ENCODE assay signal across 20 mouse cellular contexts in the genomic region with DNA sequence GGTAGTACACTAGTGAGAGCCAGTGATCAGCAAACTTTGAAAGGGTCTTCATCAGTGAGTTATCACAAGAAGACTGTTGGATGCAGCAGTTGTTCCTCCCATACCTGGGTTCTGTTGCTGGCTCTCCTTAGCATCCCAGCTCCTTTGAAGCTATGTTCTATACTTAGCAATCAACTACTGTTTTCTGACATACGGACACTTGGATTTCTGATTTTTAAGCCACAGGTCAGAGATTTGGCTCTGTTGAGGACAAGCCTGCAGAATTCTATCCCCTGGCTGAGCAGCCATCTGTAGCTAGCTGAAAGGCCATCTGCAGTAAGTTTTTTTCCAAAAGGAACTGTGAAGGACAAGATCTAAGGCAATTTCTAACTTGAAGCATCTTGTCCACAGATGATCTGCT. TPM values are rescaled to one million over a fixed set of nuclear protein-coding genes. Genes with fewer than 3 reads are reported as not detected.
DNase-seq lines count a peak whose midpoint lies in the region; ATAC-seq lines count a peak whose summit lies in the region.
"Had no signal": no experiment of that assay in that cellular context is flagged by ENCODE, and none has a peak within 500 bp of the region (broad histone marks: within the 10 kb centered on the region; RNA-seq: fewer than 3 reads in every experiment).

No protein-coding gene starts in this region.

- WGBS in forebrain, embryonic 14.5 days, result 92% methylated on average over 1 of the region's 1 CpGs

- H3K4me3 ChIP-seq in forebrain, embryonic 14.5 days (ENCODE audit: low read depth, low read length), result no peak overlapping the region
- H3K4me3 ChIP-seq: embryonic facial prominence, embryonic 10.5 days; forebrain, embryonic 15.5 days; heart, adult 2 months; heart, embryonic 15.5 days; intestine, embryonic 15.5 days had no signal

- intact Hi-C loops in left cerebral cortex, postnatal 4 days (cut with DNase I), result no loop called here

- H3K27me3 ChIP-seq in forebrain, embryonic 14.5 days (replicated peaks; ENCODE audit: control insufficient read depth, insufficient read depth, low read length), result no peaks in the 10 kb centered on the region
- H3K27me3 ChIP-seq: forebrain, embryonic 15.5 days; heart, embryonic 15.5 days; intestine, embryonic 15.5 days; Patski had no signal

- no peaks in the 10 kb centered on the region for H3K9me3 ChIP-seq in forebrain, embryonic 14.5 days (replicated peaks; ENCODE audit: control insufficient read depth, low read length)
- H3K9me3 ChIP-seq: embryonic facial prominence, embryonic 10.5 days; forebrain, embryonic 15.5 days; heart, embryonic 15.5 days; intestine, embryonic 15.5 days had no signal

- no peak overlapping the region for H3K4me2 ChIP-seq in forebrain, embryonic 14.5 days (ENCODE audit: low read length)
- H3K4me2 ChIP-seq: forebrain, embryonic 15.5 days; heart, embryonic 11.5 days; heart, embryonic 15.5 days; hindbrain, embryonic 14.5 days; intestine, embryonic 15.5 days had no signal

- H3K9ac ChIP-seq in forebrain, embryonic 14.5 days (ENCODE audit: low read length), result no peak overlapping the region
- H3K9ac ChIP-seq: forebrain, embryonic 15.5 days; heart, embryonic 15.5 days; hindbrain, embryonic 14.5 days; intestine, embryonic 15.5 days had no signal

- peak; percentile 1 for DNase-seq in left cerebral cortex, postnatal 4 days
- DNase-seq in left cerebral cortex, adult 18-20 months (ENCODE audit: low spot score in 2 of 2), result no peak
- DNase-seq in cerebellum, adult 8-10 months, result peak; percentile 67
- peak; percentile 47 to 75 for DNase-seq in cerebellum, postnatal 14 days
- no peak for DNase-seq in layer of hippocampus, adult 18-20 months (ENCODE audit: low spot score in 2 of 2)
- no peak for DNase-seq in forebrain, embryonic 14.5 days (ENCODE audit: low spot score)
- DNase-seq in thymus, postnatal 10 days (ENCODE audit: low spot score in 2 of 2), result no peak
- DNase-seq: adrenal gland, postnatal 14 days; gastrocnemius, postnatal 10 days; heart, adult 2 months; heart, postnatal 14 days; kidney, adult 18-20 months had no signal

- ATAC-seq in forebrain, embryonic 14.5 days, result no peak
- ATAC-seq: activated CD4-positive, CD25-positive, alpha-beta regulatory T cell, adult 4 months; forebrain, embryonic 15.5 days; intestine, embryonic 15.5 days; Patski had no signal

- no peak overlapping the region for H3K27ac ChIP-seq in forebrain, embryonic 14.5 days (ENCODE audit: low read depth, low read length)
- H3K27ac ChIP-seq: embryonic facial prominence, embryonic 10.5 days; forebrain, embryonic 15.5 days; heart, adult 2 months; heart, embryonic 15.5 days; hindbrain, embryonic 14.5 days; intestine, embryonic 15.5 days had no signal

- H3K4me1 ChIP-seq in forebrain, embryonic 14.5 days (ENCODE audit: control insufficient read depth, insufficient read depth, low read length), result no peaks in the 10 kb centered on the region
- H3K4me1 ChIP-seq: embryonic facial prominence, embryonic 10.5 days; forebrain, embryonic 15.5 days; intestine, embryonic 15.5 days had no signal

- no peaks in the 10 kb centered on the region for H3K36me3 ChIP-seq in forebrain, embryonic 14.5 days (ENCODE audit: control insufficient read depth, insufficient read depth, low read length)
- H3K36me3 ChIP-seq: embryonic facial prominence, embryonic 10.5 days; forebrain, embryonic 15.5 days; heart, embryonic 15.5 days; intestine, embryonic 15.5 days had no signal

RNA-seq across cellular contexts. Expression of a gene that starts 32.9 kb away (rescaled TPM):
- total RNA-seq in left cerebral cortex, postnatal 4 days (2021), result 10 to 100 TPM; 14.0 to 15.5 TPM
- total RNA-seq in left cerebral cortex, adult 18-20 months (2021), result 10 to 100 TPM; 18.8 to 20.7 TPM
- total RNA-seq in layer of hippocampus, adult 18-20 months (2021), result 10 to 100 TPM; 20.9 to 21.8 TPM
- 16.4 and 20.4 TPM in 2 replicates for polyA plus RNA-seq in forebrain, embryonic 14.5 days (2014; fragmentation: Nextera tagmentation; extraction: Ambion mirVana)

RNA-seq across cellular contexts. Expression of a gene that starts 57.6 kb away (rescaled TPM):
- total RNA-seq in left cerebral cortex, postnatal 4 days (2021), result 10 to 100 TPM; 31.0 to 31.2 TPM
- total RNA-seq in left cerebral cortex, adult 18-20 months (2021), result 10 to 100 TPM; 19.3 to 19.7 TPM
- total RNA-seq in layer of hippocampus, adult 18-20 months (2021), result 10 to 100 TPM; 15.7 to 15.9 TPM
- polyA plus RNA-seq in forebrain, embryonic 14.5 days (2014; fragmentation: Nextera tagmentation; extraction: Ambion mirVana), result 21.5 and 25.5 TPM in 2 replicates

Comparison
In these comparisons a context has a peak if more than half of its experiments do, and no peak if none do; other contexts are left out.
1. DNase-seq: peak in left cerebral cortex, postnatal 4 days (single experiment), cerebellum, adult 8-10 months (single experiment) and cerebellum, postnatal 14 days (2 of 2); none in left cerebral cortex, adult 18-20 months (0 of 2), layer of hippocampus, adult 18-20 months (0 of 2), forebrain, embryonic 14.5 days (single experiment) and thymus, postnatal 10 days (0 of 2).